Mouse (Mus musculus) bone marrow, adult 2 months (tissue): ENCODE measurements around the gene Mocs2. TPM values are rescaled to one million over a fixed set of nuclear protein-coding genes. Genes with fewer than 3 reads are reported as not detected.
A peak's percentile ranks its signal among the peaks of the same experiment; 100 is the strongest.

ENCODE experiments used
- H3K27ac ChIP-seq: fragments of 200-500 bp; 2 replicates; pipeline ENCODE4 v1.5.1; 2012; ENCODE audit warnings: low read depth, mild to moderate bottlenecking, control low read depth, inconsistent platforms, low read length; ENCODE audit not compliant: control insufficient read depth, poor library complexity, insufficient read depth
- H3K4me1 ChIP-seq: fragments of 200-500 bp; 2 replicates; pipeline ENCODE4 v1.6.1; 2011; ENCODE audit warnings: low read length; ENCODE audit not compliant: control insufficient read depth, insufficient read depth
- H3K4me3 ChIP-seq: fragments of 200-500 bp; replicated peaks from 2 replicates; pipeline ENCODE3; 2011; ENCODE audit warnings: mild to moderate bottlenecking, low read depth, low read length, control low read depth; ENCODE audit not compliant: control insufficient read depth
- CTCF ChIP-seq: fragments of 200-500 bp; IDR thresholded peaks from 2 replicates; pipeline ENCODE4 v1.5.1; 2011; ENCODE audit warnings: low read length, control low read depth; ENCODE audit not compliant: control insufficient read depth, insufficient read depth
- POLR2A ChIP-seq: fragments of 200-500 bp; IDR thresholded peaks from 2 replicates; pipeline ENCODE4 v1.6.1; 2011; ENCODE audit warnings: low read depth, mild to moderate bottlenecking, control low read depth, low read length, borderline replicate concordance; ENCODE audit not compliant: control insufficient read depth
- WGBS: fragments of 180-500 bp; shearing (Covaris S2); methylation state at CpG from one replicate; pipeline ENCODE4 v1.1.7; 2018; 5-methylcytosine and 5-hydroxymethylcytosine counted together
- polyA plus RNA-seq: library from polyadenylated mRNA; stranded (reverse); fragments of >200 nt; gene quantifications from 2 replicates; pipeline ENCODE4 v1.2.4, GENCODE M21; 2011; ENCODE audit warnings: low replicate concordance; ENCODE audit not compliant: missing spikeins, insufficient read depth, insufficient read length

The Mocs2 gene
- polyA plus RNA-seq, 1 experiment = 29.3 TPM

GRCm38 (mm10) chr13:114825377-114825855 lies 7.4 kb downstream of the Mocs2 start:
- Histone ChIP-seq H3K4me3 (no peak overlapping the region), H3K27ac (no peak overlapping the region), H3K4me1 (no peaks in the 10 kb centered on the region)
- TF ChIP-seq CTCF (no peak), POLR2A (no peak)
- 87% methylated on average over 6 of the region's 6 CpGs for WGBS

DNA sequence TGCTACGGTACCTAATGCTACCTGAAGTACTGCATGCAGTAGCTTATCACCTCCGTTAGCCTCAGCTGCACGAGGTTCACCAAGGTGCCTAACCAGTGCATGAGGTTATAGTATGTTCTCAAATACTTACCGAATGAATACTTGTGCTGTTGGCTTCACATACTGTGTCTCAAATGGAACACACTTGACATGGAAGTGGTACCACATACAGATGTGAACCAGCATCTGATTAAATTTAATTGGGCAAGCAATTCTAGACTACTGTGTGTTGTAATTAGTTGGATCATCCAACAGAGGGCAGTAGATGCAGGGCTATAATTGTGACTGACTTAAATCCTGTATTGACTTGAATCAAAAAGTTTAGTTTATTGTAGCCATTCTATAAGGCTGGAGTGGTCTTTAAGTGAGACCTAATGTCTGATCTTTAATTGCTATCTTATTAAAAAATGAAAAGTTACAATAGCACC lies 13.4 kb downstream of the Mocs2 start:
- TF ChIP-seq CTCF (peak; percentile 25; the same call in 1 of the 2 replicates), POLR2A (no peak)
- 82% methylated on average over 4 of the region's 4 CpGs for WGBS

DNA sequence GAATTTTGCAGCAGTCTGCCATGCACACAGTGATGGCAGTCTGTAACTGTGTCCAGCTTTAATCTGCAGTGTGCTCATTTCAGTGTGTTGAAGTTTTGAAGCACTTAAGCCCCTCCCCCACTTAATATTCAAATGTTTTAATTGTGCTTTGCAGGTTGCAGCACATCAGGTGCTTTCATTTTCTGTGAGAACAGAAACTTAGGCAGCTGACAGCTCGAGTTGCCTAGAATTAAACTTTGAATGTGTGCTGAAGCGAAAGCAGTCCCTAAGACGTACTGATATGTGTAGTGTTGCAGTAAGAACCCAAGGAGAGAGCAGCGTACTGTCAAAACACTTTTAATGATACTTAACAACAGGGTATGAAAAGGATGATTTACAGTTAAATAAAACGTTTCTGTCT lies 14.7 kb downstream of the Mocs2 start:
- no peak overlapping the region for H3K4me3 ChIP-seq
- no peak overlapping the region for H3K27ac ChIP-seq
- peaks cover 2% of the 10 kb centered on the region; the same call in 1 of the 2 replicates for H3K4me1 ChIP-seq
- 64% methylated on average over 5 of the region's 5 CpGs for WGBS
- no peak for TF ChIP-seq CTCF
- no peak for TF ChIP-seq POLR2A

More for the DNA sequence above, 13.4 kb downstream of the Mocs2 start:
- H3K4me3 ChIP-seq = no peak overlapping the region
- no peaks in the 10 kb centered on the region; the same call in 1 of the 2 replicates for H3K4me1 ChIP-seq
- H3K27ac ChIP-seq = no peak overlapping the region

- TF ChIP-seq POLR2A (no peak), CTCF (no peak)
- WGBS = 80% methylated on average over 4 of the region's 4 CpGs
Observed at GRCm38 (mm10) chr13:114833351-114833750, 15.3 kb downstream of the Mocs2 start.

GRCm38 (mm10) chr13:114834580-114834979 lies 16.5 kb downstream of the Mocs2 start:
- Histone ChIP-seq H3K27ac (peak overlapping the region; percentile 44; the same call in 1 of the 2 replicates), H3K4me1 (peaks cover 2% of the 10 kb centered on the region; the same call in 1 of the 2 replicates), H3K4me3 (no peak overlapping the region)
- 3% methylated on average over 2 of the region's 2 CpGs for WGBS
- no peak for TF ChIP-seq POLR2A
- no peak for TF ChIP-seq CTCF

More at GRCm38 (mm10) chr13:114833351-114833750, 15.3 kb downstream of the Mocs2 start:
- H3K27ac ChIP-seq = no peak overlapping the region
- H3K4me3 ChIP-seq = no peak overlapping the region
- peaks cover 2% of the 10 kb centered on the region; the same call in 1 of the 2 replicates for H3K4me1 ChIP-seq

- no peak overlapping the region for H3K27ac ChIP-seq
- WGBS = 19% methylated on average over 7 of the region's 7 CpGs
- TF ChIP-seq CTCF = no peak
- no peak for TF ChIP-seq POLR2A
- H3K4me3 ChIP-seq = no peak overlapping the region
- peaks cover 2% of the 10 kb centered on the region; the same call in 1 of the 2 replicates for H3K4me1 ChIP-seq
Observed at GRCm38 (mm10) chr13:114837061-114837460, 19.0 kb downstream of the Mocs2 start.

DNA sequence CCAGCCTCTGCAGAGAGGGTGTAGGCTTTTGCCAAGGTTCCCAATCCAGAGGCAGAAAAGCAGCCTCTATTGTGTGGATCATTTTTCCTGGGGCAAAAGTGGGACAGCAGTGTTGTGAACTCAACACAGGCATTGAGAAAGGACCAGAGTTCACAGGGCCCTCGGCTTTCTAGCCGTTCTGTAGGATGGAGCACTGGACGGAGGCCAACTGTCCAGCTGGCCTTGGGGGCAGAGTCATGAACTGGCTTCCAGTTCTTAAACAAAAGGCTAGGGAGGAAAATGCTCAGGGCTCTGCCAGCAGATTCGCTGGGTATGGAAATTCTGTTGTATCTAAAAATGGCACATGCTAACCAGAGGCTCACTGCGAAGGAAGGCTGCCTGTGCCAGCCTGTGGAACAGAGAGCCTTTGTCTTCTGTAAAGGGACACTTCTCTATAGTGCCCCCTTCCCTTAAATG lies 20.5 kb downstream of the Mocs2 start:
- WGBS = 77% methylated on average over 5 of the region's 5 CpGs
- no peak overlapping the region for H3K27ac ChIP-seq
- TF ChIP-seq POLR2A (no peak), CTCF (no peak)
- H3K4me1 ChIP-seq = peaks cover 2% of the 10 kb centered on the region; the same call in 1 of the 2 replicates
- no peak overlapping the region for H3K4me3 ChIP-seq

DNA sequence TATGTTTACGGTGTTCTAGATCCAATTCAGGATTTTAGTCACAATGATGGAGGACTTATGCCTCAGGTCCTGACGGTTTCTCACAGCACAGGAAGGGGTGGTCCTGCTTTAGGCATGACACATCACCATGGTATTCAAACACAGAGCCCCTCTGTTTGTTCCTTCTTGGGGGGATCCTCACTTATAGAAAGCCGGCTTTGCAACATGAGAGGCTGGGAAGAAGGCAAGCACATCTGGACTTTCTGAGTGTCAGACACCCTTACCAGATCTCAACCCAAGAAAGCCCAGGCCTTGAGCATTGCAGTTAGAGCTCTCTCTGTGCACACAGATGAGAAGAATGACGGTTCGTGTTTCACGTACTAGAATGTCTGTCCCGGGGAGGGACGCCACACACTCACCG lies 21.1 kb downstream of the Mocs2 start:
- peaks cover 2% of the 10 kb centered on the region; the same call in 1 of the 2 replicates for H3K4me1 ChIP-seq
- no peak overlapping the region for H3K4me3 ChIP-seq
- H3K27ac ChIP-seq = no peak overlapping the region
- WGBS = 89% methylated on average over 9 of the region's 9 CpGs
- no peak for TF ChIP-seq POLR2A
- TF ChIP-seq CTCF = no peak
